Mouse (Mus musculus) lung, embryonic 15.5 days (tissue): ENCODE results near the gene Stox2. TPM values are rescaled to one million over a fixed set of nuclear protein-coding genes. Genes with fewer than 3 reads are reported as not detected.

Source experiments
- ATAC-seq: fragments of 200-750 bp; cut with Nextera tagmentation; 2 replicates; pipeline ENCODE4 v1.8.0; 2017; ENCODE audit warnings: moderate number of reproducible peaks, borderline replicate concordance; ENCODE audit not compliant: low FRiP score, low TSS enrichment; ENCODE audit errors: extremely low read depth
- H3K27ac ChIP-seq: fragments of 300-500 bp; sonication (generic); 2 replicates; pipeline ENCODE4 v1.5.1; 2015; ENCODE audit warnings: moderate library complexity, mild to moderate bottlenecking, inconsistent platforms
- H3K27me3 ChIP-seq: fragments of 300-500 bp; sonication (generic); 2 replicates; pipeline ENCODE4 v1.6.1; 2015; ENCODE audit warnings: inconsistent platforms
- H3K36me3 ChIP-seq: fragments of 300-500 bp; sonication (generic); 2 replicates; pipeline ENCODE4 v1.6.1; 2015; ENCODE audit warnings: inconsistent platforms
- H3K4me1 ChIP-seq: fragments of 300-500 bp; sonication (generic); 2 replicates; pipeline ENCODE4 v1.6.1; 2015; ENCODE audit warnings: inconsistent platforms
- H3K4me2 ChIP-seq: fragments of 300-500 bp; sonication (generic); 2 replicates; pipeline ENCODE4 v1.6.1; 2015; ENCODE audit warnings: inconsistent platforms, mild to moderate bottlenecking, moderate library complexity
- H3K4me3 ChIP-seq: fragments of 300-500 bp; sonication (generic); 2 replicates; pipeline ENCODE4 v1.5.1; 2015; ENCODE audit warnings: mild to moderate bottlenecking, inconsistent platforms
- H3K9ac ChIP-seq: fragments of 300-500 bp; sonication (generic); 2 replicates; pipeline ENCODE4 v1.6.1; 2015; ENCODE audit warnings: inconsistent platforms
- H3K9me3 ChIP-seq: fragments of 300-500 bp; sonication (generic); 2 replicates; pipeline ENCODE4 v1.6.1; 2016; ENCODE audit warnings: inconsistent platforms
- WGBS: fragments of 180-500 bp; shearing (Covaris S2); methylation state at CpG from one replicate; pipeline ENCODE4 v1.1.7; 2015; 5-methylcytosine and 5-hydroxymethylcytosine counted together
- polyA plus RNA-seq: library from polyadenylated mRNA; unstranded; fragments of >200 nt; fragmentation: Nextera tagmentation; extraction: Ambion mirVana; gene quantifications from 2 replicates; pipeline ENCODE4 v1.2.1, GENCODE M21; 2015

Gene Stox2
- polyA plus RNA-seq, 1 experiment from 2014 or later = 12.7 TPM

- Histone ChIP-seq H3K36me3 (peaks cover 28% of the 10 kb centered on the region), H3K4me1 (no peaks in the 10 kb centered on the region), H3K4me3 (no peak overlapping the region), H3K27ac (no peak overlapping the region), H3K27me3 (no peaks in the 10 kb centered on the region), H3K9ac (no peak overlapping the region), H3K4me2 (no peak overlapping the region), H3K9me3 (no peaks in the 10 kb centered on the region)
- WGBS = 93% methylated on average over 29 of the region's 29 CpGs
- no peak for ATAC-seq
Measured at GRCm38 (mm10) chr8:47193321-47193996, 252.7 kb downstream of the Stox2 start.

GRCm38 (mm10) chr8:47191444-47192365, 254.5 kb downstream of the Stox2 start:
- Histone ChIP-seq H3K27me3 (no peaks in the 10 kb centered on the region), H3K4me2 (no peak overlapping the region), H3K4me3 (no peak overlapping the region), H3K27ac (no peak overlapping the region), H3K9me3 (no peaks in the 10 kb centered on the region), H3K36me3 (peaks cover 28% of the 10 kb centered on the region), H3K9ac (no peak overlapping the region), H3K4me1 (no peaks in the 10 kb centered on the region)
- no peak for ATAC-seq
- 97% methylated on average over 18 of the region's 18 CpGs for WGBS

- Histone ChIP-seq H3K9me3 (no peaks in the 10 kb centered on the region), H3K4me3 (no peak overlapping the region), H3K4me1 (peaks cover 12% of the 10 kb centered on the region; the same call in 1 of the 2 replicates), H3K27me3 (no peaks in the 10 kb centered on the region), H3K9ac (no peak overlapping the region), H3K4me2 (no peak overlapping the region), H3K27ac (no peak overlapping the region), H3K36me3 (peaks cover 7% of the 10 kb centered on the region; the same call in 1 of the 2 replicates)
- WGBS = 61% methylated on average over 6 of the region's 6 CpGs
- ATAC-seq = no peak
Measured at GRCm38 (mm10) chr8:47185396-47185795, 260.8 kb downstream of the Stox2 start.

GRCm38 (mm10) chr8:47182771-47183558, 263.2 kb downstream of the Stox2 start:
- WGBS = 79% methylated on average over 6 of the region's 6 CpGs

GRCm38 (mm10) chr8:47182292-47182691, 263.9 kb downstream of the Stox2 start:
- Histone ChIP-seq H3K9ac (no peak overlapping the region), H3K4me1 (peaks cover 13% of the 10 kb centered on the region; the same call in 1 of the 2 replicates), H3K9me3 (no peaks in the 10 kb centered on the region), H3K36me3 (peaks cover 7% of the 10 kb centered on the region; the same call in 1 of the 2 replicates), H3K27me3 (no peaks in the 10 kb centered on the region), H3K4me2 (no peak overlapping the region), H3K4me3 (no peak overlapping the region), H3K27ac (no peak overlapping the region)
- no peak for ATAC-seq
- WGBS = 61% methylated on average over 4 of the region's 4 CpGs

More at GRCm38 (mm10) chr8:47182771-47183558, 263.2 kb downstream of the Stox2 start:
- Histone ChIP-seq H3K4me2 (no peak overlapping the region), H3K27ac (no peak overlapping the region), H3K4me1 (peaks cover 13% of the 10 kb centered on the region; the same call in 1 of the 2 replicates), H3K36me3 (peaks cover 7% of the 10 kb centered on the region; the same call in 1 of the 2 replicates), H3K9me3 (no peaks in the 10 kb centered on the region), H3K4me3 (no peak overlapping the region), H3K9ac (no peak overlapping the region), H3K27me3 (no peaks in the 10 kb centered on the region)
- ATAC-seq = no peak

- Histone ChIP-seq H3K4me2 (0 out of 2 replicates have a peak overlapping the region, but pooled peaks have one; percentile 6), H3K27ac (0 out of 2 replicates have a peak overlapping the region, but pooled peaks have one; percentile 22), H3K9me3 (no peaks in the 10 kb centered on the region), H3K4me3 (no peak overlapping the region), H3K36me3 (peaks cover 7% of the 10 kb centered on the region; the same call in 1 of the 2 replicates), H3K27me3 (no peaks in the 10 kb centered on the region), H3K9ac (no peak overlapping the region), H3K4me1 (peaks cover 13% of the 10 kb centered on the region; the same call in 1 of the 2 replicates)
- ATAC-seq = peak; percentile 64; the same call in 1 of the 2 replicates
- 57% methylated on average over 18 of the region's 18 CpGs for WGBS
Measured at GRCm38 (mm10) chr8:47181032-47181698, 265.0 kb downstream of the Stox2 start.

- Histone ChIP-seq H3K9me3 (no peaks in the 10 kb centered on the region), H3K4me2 (no peak overlapping the region), H3K27me3 (no peaks in the 10 kb centered on the region), H3K9ac (no peak overlapping the region), H3K27ac (no peak overlapping the region), H3K4me3 (no peak overlapping the region), H3K36me3 (0 out of 2 replicates have a peak, but pooled peaks cover 3% of the 10 kb centered on the region), H3K4me1 (peaks cover 13% of the 10 kb centered on the region; the same call in 1 of the 2 replicates)
- 45% methylated on average over 5 of the region's 5 CpGs for WGBS
- peak; percentile 40; the same call in 1 of the 2 replicates for ATAC-seq
Measured at GRCm38 (mm10) chr8:47180181-47180580, 266.0 kb downstream of the Stox2 start.

GRCm38 (mm10) chr8:47178785-47179184, 267.4 kb downstream of the Stox2 start:
- no peak overlapping the region for H3K9ac ChIP-seq
- no peak overlapping the region for H3K4me2 ChIP-seq
- 83% methylated on average over 2 of the region's 2 CpGs for WGBS
- no peak for ATAC-seq
- peaks cover 13% of the 10 kb centered on the region; the same call in 1 of the 2 replicates for H3K4me1 ChIP-seq
- H3K36me3 ChIP-seq = 0 out of 2 replicates have a peak, but pooled peaks cover 3% of the 10 kb centered on the region
- H3K4me3 ChIP-seq = no peak overlapping the region
- no peaks in the 10 kb centered on the region for H3K9me3 ChIP-seq
- no peaks in the 10 kb centered on the region for H3K27me3 ChIP-seq
- H3K27ac ChIP-seq = no peak overlapping the region

- H3K36me3 ChIP-seq = no peaks in the 10 kb centered on the region
- no peaks in the 10 kb centered on the region for H3K9me3 ChIP-seq
- H3K4me1 ChIP-seq = no peaks in the 10 kb centered on the region
- no peak overlapping the region for H3K9ac ChIP-seq
- no peak overlapping the region for H3K4me3 ChIP-seq
- H3K4me2 ChIP-seq = no peak overlapping the region
- 55% methylated on average over 7 of the region's 7 CpGs for WGBS
- no peaks in the 10 kb centered on the region for H3K27me3 ChIP-seq
- no peak overlapping the region for H3K27ac ChIP-seq
- no peak for ATAC-seq
Measured at GRCm38 (mm10) chr8:47173823-47174222, 272.3 kb downstream of the Stox2 start.

- 70% methylated on average over 10 of the region's 10 CpGs for WGBS
- H3K4me3 ChIP-seq = no peak overlapping the region
- ATAC-seq = no peak
- H3K4me2 ChIP-seq = no peak overlapping the region
- no peaks in the 10 kb centered on the region for H3K36me3 ChIP-seq
- H3K27me3 ChIP-seq = no peaks in the 10 kb centered on the region
- H3K27ac ChIP-seq = no peak overlapping the region
- no peaks in the 10 kb centered on the region for H3K4me1 ChIP-seq
- H3K9ac ChIP-seq = no peak overlapping the region
- H3K9me3 ChIP-seq = no peaks in the 10 kb centered on the region
Measured at GRCm38 (mm10) chr8:47172848-47173247, 273.3 kb downstream of the Stox2 start.

GRCm38 (mm10) chr8:47160688-47161087, 285.5 kb downstream of the Stox2 start:
- H3K4me2 ChIP-seq = no peak overlapping the region
- ATAC-seq = no peak
- H3K27ac ChIP-seq = no peak overlapping the region
- no peaks in the 10 kb centered on the region for H3K4me1 ChIP-seq
- H3K4me3 ChIP-seq = no peak overlapping the region
- no peaks in the 10 kb centered on the region for H3K27me3 ChIP-seq
- H3K9ac ChIP-seq = no peak overlapping the region
- H3K9me3 ChIP-seq = no peaks in the 10 kb centered on the region
- H3K36me3 ChIP-seq = no peaks in the 10 kb centered on the region
- 75% methylated on average over 3 of the region's 3 CpGs for WGBS
